Mouse (Mus musculus): ENCODE measurements around the gene Bend6. TPM values are rescaled to one million over a fixed set of nuclear protein-coding genes. Genes with fewer than 3 reads are reported as not detected.

Gene Bend6
- polyA plus RNA-seq (2014; fragmentation: Nextera tagmentation; extraction: Ambion mirVana), result 2.3 and 2.8 TPM in 2 replicates

DNA sequence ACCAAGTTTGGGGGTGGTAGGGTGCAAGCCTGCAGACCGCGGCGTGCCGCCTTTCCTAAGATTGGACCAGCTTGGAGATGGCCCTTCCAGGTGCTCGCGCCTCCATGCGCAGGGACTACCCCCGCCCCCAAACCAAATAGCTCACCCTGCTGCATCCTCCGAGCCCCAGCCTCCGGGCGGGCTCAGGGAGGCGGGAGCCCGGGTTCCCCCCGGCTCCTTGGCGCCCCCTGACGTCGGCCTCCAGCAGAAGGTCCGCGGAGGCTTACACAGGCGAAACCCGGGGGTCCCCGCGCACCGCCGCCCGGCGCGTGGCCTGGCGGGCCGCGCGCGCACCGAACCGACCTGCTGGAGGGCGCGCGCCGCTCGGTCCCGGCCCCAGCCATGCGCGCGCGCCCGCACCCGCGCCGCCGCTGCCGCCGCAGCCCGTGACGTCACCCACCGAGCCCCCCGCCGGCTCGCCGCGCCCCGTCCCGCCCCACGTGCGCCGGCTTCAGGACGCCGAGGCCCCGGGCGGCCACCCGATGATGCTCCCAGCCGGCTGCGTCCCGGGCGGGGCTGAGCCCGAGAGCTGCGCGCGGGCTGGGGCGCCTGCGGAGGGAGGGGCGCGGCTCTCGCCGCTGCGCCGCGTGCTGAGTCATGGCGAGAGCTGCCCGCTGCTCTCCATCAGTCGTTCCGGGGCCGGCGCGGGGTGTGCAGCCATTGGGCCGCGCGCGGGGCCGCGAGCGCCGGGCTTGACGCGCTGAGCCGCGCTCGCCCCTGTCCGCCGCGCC lies at the start of gene Bend6:
Bend6 (minus strand) TSS at position 396 of the 770 bp plus-strand sequence.
- ATAC-seq (replicated peaks; ENCODE audit: insufficient number of reproducible peaks, low FRiP score, low TSS enrichment, low read depth), result peak; percentile 81
- Histone ChIP-seq H3K27me3 (ENCODE audit: control insufficient read depth, insufficient read depth, low read length) (peaks cover 6% of the 10 kb centered on the region), H3K4me2 (ENCODE audit: low read depth, low read length) (peak within 1 kb of the TSS; percentile 91), H3K27ac (replicated peaks; ENCODE audit: low read depth, low read length) (no peak within 1 kb of the TSS), H3K4me3 (ENCODE audit: low read depth, low read length) (peak within 1 kb of the TSS; percentile 64), H3K4me1 (ENCODE audit: control insufficient read depth, insufficient read depth, low read length) (no peaks in the 10 kb centered on the region), H3K36me3 (replicated peaks; ENCODE audit: control insufficient read depth, insufficient read depth, low read depth, low read length) (no peaks in the 10 kb centered on the region), H3K9me3 (replicated peaks; ENCODE audit: control insufficient read depth, low read length) (no peaks in the 10 kb centered on the region), H3K9ac (replicated peaks; ENCODE audit: low read length) (peak within 1 kb of the TSS; percentile 70)
- WGBS, result 0% methylated on average over 50 of the region's 110 CpGs
- peak; percentile 79 for DNase-seq (ENCODE audit: low spot score)

DNA sequence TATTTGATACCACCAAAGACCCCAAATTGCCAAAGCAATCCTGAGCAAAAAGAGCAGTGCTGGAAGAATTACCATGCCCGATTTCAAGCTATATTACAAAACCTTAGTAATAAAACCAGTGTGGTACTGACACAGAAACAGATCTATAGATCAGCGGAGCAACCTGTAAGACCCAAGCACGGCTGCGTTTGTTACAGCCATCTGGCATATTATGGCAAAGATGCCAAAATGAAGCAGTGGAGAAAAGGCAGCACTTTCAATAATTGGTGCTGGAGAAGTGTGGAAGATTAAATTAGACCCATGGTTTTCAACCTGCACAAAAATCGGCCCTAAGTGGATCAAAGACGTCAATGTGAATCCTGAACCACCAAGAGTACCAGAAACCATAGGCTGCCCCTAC lies 48.0 kb upstream of the Bend6 start:
- Histone ChIP-seq H3K27ac (replicated peaks; ENCODE audit: low read depth, low read length) (no peak overlapping the region), H3K4me3 (ENCODE audit: low read depth, low read length) (no peak overlapping the region), H3K27me3 (ENCODE audit: control insufficient read depth, insufficient read depth, low read length) (no peaks in the 10 kb centered on the region), H3K4me1 (ENCODE audit: control insufficient read depth, insufficient read depth, low read length) (no peaks in the 10 kb centered on the region), H3K9ac (replicated peaks; ENCODE audit: low read length) (no peak overlapping the region), H3K4me2 (ENCODE audit: low read depth, low read length) (no peak overlapping the region), H3K36me3 (replicated peaks; ENCODE audit: control insufficient read depth, insufficient read depth, low read depth, low read length) (no peaks in the 10 kb centered on the region), H3K9me3 (replicated peaks; ENCODE audit: control insufficient read depth, low read length) (no peaks in the 10 kb centered on the region)
- DNase-seq (ENCODE audit: low spot score) (no peak), ATAC-seq (replicated peaks; ENCODE audit: insufficient number of reproducible peaks, low FRiP score, low TSS enrichment, low read depth) (no peak)
- WGBS, result 90% methylated on average over 6 of the region's 6 CpGs

GRCm38 (mm10) chr1:33948511-33948910 lies 40.9 kb upstream of the Bend6 start:
- no peak for ATAC-seq (replicated peaks; ENCODE audit: insufficient number of reproducible peaks, low FRiP score, low TSS enrichment, low read depth)
- H3K9ac ChIP-seq (replicated peaks; ENCODE audit: low read length), result no peak overlapping the region

DNA sequence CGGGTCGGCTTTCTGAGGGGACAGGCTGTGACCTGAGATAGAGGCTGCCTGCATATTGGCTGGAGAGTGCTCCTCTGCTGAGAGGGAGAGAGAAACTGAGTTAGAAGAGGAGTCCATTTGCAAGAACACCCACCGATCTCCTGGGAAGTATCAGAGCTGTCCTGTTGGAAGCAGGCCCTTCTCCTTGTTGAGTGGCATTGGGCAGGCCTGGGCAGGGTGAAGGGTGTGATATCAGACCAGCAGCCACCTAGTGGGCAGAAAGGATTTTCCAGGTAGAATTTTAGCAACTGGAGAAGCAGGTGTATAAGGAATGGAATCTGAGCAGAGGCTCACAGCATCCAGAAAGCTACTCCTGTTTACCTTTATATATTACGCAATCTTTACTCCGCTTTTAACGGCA lies 40.2 kb upstream of the Bend6 start:
- no peaks in the 10 kb centered on the region for H3K36me3 ChIP-seq (replicated peaks; ENCODE audit: control insufficient read depth, insufficient read depth, low read depth, low read length)
- H3K4me1 ChIP-seq (ENCODE audit: control insufficient read depth, insufficient read depth, low read length), result no peaks in the 10 kb centered on the region
- H3K4me2 ChIP-seq (ENCODE audit: low read depth, low read length), result no peak overlapping the region
- H3K27me3 ChIP-seq (ENCODE audit: control insufficient read depth, insufficient read depth, low read length), result no peaks in the 10 kb centered on the region
- H3K4me3 ChIP-seq (ENCODE audit: low read depth, low read length), result no peak overlapping the region
- no peak overlapping the region for H3K9ac ChIP-seq (replicated peaks; ENCODE audit: low read length)
- 91% methylated on average over 6 of the region's 6 CpGs for WGBS
- no peaks in the 10 kb centered on the region for H3K9me3 ChIP-seq (replicated peaks; ENCODE audit: control insufficient read depth, low read length)
- no peak for DNase-seq (ENCODE audit: low spot score)
- ATAC-seq (replicated peaks; ENCODE audit: insufficient number of reproducible peaks, low FRiP score, low TSS enrichment, low read depth), result no peak
- no peak overlapping the region for H3K27ac ChIP-seq (replicated peaks; ENCODE audit: low read depth, low read length)

More at GRCm38 (mm10) chr1:33948511-33948910, 40.9 kb upstream of the Bend6 start:
- WGBS, result 86% methylated on average over 5 of the region's 5 CpGs
- no peak overlapping the region for H3K4me2 ChIP-seq (ENCODE audit: low read depth, low read length)
- no peak overlapping the region for H3K4me3 ChIP-seq (ENCODE audit: low read depth, low read length)
- H3K4me1 ChIP-seq (ENCODE audit: control insufficient read depth, insufficient read depth, low read length), result no peaks in the 10 kb centered on the region
- no peaks in the 10 kb centered on the region for H3K27me3 ChIP-seq (ENCODE audit: control insufficient read depth, insufficient read depth, low read length)
- no peak overlapping the region for H3K27ac ChIP-seq (replicated peaks; ENCODE audit: low read depth, low read length)
- DNase-seq (ENCODE audit: low spot score), result no peak
- no peaks in the 10 kb centered on the region for H3K9me3 ChIP-seq (replicated peaks; ENCODE audit: control insufficient read depth, low read length)
- H3K36me3 ChIP-seq (replicated peaks; ENCODE audit: control insufficient read depth, insufficient read depth, low read depth, low read length), result no peaks in the 10 kb centered on the region

DNA sequence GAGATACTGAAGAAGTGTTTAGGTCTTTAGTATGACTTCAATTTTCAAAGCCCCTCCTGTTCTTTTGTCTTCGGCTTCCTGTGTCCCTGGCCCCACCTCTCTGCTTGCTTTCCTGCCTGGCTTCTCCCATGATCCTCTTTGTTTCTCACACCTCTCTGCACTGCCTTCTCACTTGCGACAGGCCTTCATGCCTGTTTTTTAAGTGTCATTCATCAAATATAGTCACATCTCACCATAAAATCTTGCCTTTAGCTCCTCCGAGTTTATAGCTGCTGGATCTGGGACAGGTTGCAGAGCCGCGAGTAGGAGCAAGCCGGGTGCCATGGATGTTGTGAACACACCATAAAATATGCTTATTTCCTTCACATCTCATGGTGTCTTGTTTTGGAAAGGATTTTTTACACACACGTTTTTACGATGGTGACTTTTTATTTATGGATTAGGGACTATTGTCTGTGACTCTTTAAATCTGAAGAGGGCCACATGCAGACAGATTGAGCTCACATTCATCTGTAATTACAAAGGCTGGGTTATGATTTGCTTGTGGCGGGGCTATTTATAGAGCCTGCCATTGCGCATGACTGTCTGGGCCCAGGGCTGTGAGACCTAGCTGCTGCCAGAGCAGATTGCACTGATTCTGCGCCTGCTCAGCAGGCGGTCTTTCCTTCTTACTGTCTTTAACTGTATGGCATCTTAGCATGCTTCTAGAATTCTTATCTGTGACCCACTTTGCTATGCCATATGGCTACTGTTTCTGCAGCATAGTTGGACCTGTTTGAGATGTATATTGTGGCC lies 39.2 kb upstream of the Bend6 start:
- Histone ChIP-seq H3K9me3 (replicated peaks; ENCODE audit: control insufficient read depth, low read length) (no peaks in the 10 kb centered on the region), H3K9ac (replicated peaks; ENCODE audit: low read length) (no peak overlapping the region), H3K36me3 (replicated peaks; ENCODE audit: control insufficient read depth, insufficient read depth, low read depth, low read length) (no peaks in the 10 kb centered on the region), H3K27ac (replicated peaks; ENCODE audit: low read depth, low read length) (no peak overlapping the region), H3K4me1 (ENCODE audit: control insufficient read depth, insufficient read depth, low read length) (no peaks in the 10 kb centered on the region), H3K4me2 (ENCODE audit: low read depth, low read length) (no peak overlapping the region), H3K4me3 (ENCODE audit: low read depth, low read length) (no peak overlapping the region), H3K27me3 (ENCODE audit: control insufficient read depth, insufficient read depth, low read length) (no peaks in the 10 kb centered on the region)
- WGBS, result 91% methylated on average over 12 of the region's 12 CpGs
- DNase-seq (ENCODE audit: low spot score) (no peak), ATAC-seq (replicated peaks; ENCODE audit: insufficient number of reproducible peaks, low FRiP score, low TSS enrichment, low read depth) (no peak)

- no peaks in the 10 kb centered on the region for H3K27me3 ChIP-seq (ENCODE audit: control insufficient read depth, insufficient read depth, low read length)
These were observed 38.1 kb upstream of the Bend6 start for GRCm38 (mm10) chr1:33945756-33946155.

DNA sequence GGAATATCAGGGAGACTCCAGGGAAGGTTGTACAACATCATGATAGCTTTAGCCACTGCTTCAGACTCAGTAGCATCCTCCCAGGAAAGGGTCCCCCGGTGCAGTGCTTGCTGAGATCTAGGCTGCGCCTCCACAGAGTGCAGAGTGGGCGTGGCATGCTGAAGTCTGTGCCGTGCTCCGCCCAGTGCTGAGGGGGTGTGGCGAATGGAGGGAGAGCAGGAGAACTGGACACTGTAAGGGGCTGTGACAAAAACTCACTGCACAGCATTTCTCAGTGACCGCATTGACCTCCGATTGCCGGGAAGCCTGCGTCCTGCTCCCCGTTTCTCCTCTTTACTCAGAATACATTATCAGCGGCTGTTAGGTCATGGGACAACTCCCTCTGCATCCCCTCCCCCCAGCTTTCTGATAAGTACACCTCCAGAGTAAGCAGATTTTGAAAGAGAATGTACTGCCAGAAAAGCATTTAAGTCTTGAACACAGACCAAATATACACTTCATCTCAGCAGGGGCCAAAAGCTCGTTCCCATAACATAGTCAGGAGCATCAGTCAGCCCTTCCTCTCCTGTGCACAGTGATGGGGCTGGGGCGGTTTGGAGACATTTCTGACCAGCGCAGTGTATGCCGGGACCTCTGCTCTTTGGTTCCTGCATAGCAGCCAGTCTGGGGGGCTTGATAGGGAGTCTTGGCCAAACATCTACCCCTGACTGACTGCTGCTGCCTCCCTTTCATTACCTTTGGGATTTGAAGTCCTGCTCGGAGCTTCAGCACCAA lies 37.5 kb upstream of the Bend6 start:
- Histone ChIP-seq H3K27me3 (ENCODE audit: control insufficient read depth, insufficient read depth, low read length) (no peaks in the 10 kb centered on the region), H3K9ac (replicated peaks; ENCODE audit: low read length) (no peak overlapping the region), H3K4me2 (ENCODE audit: low read depth, low read length) (no peak overlapping the region), H3K4me3 (ENCODE audit: low read depth, low read length) (no peak overlapping the region), H3K4me1 (ENCODE audit: control insufficient read depth, insufficient read depth, low read length) (no peaks in the 10 kb centered on the region), H3K9me3 (replicated peaks; ENCODE audit: control insufficient read depth, low read length) (no peaks in the 10 kb centered on the region), H3K36me3 (replicated peaks; ENCODE audit: control insufficient read depth, insufficient read depth, low read depth, low read length) (no peaks in the 10 kb centered on the region), H3K27ac (replicated peaks; ENCODE audit: low read depth, low read length) (no peak overlapping the region)
- ATAC-seq (replicated peaks; ENCODE audit: insufficient number of reproducible peaks, low FRiP score, low TSS enrichment, low read depth) (no peak; the same call in 1 of the 2 replicates), DNase-seq (ENCODE audit: low spot score) (no peak)
- WGBS, result 67% methylated on average over 17 of the region's 17 CpGs

More at GRCm38 (mm10) chr1:33945756-33946155, 38.1 kb upstream of the Bend6 start:
- Histone ChIP-seq H3K9ac (replicated peaks; ENCODE audit: low read length) (no peak overlapping the region), H3K4me1 (ENCODE audit: control insufficient read depth, insufficient read depth, low read length) (no peaks in the 10 kb centered on the region), H3K27ac (replicated peaks; ENCODE audit: low read depth, low read length) (no peak overlapping the region), H3K4me2 (ENCODE audit: low read depth, low read length) (no peak overlapping the region), H3K4me3 (ENCODE audit: low read depth, low read length) (no peak overlapping the region), H3K36me3 (replicated peaks; ENCODE audit: control insufficient read depth, insufficient read depth, low read depth, low read length) (no peaks in the 10 kb centered on the region), H3K9me3 (replicated peaks; ENCODE audit: control insufficient read depth, low read length) (no peaks in the 10 kb centered on the region)
- DNase-seq (ENCODE audit: low spot score), result no peak
- WGBS, result 96% methylated on average over 6 of the region's 6 CpGs
- no peak for ATAC-seq (replicated peaks; ENCODE audit: insufficient number of reproducible peaks, low FRiP score, low TSS enrichment, low read depth)
